Mouse (Mus musculus): ENCODE results near the gene Iqgap2. TPM values are rescaled to one million over a fixed set of nuclear protein-coding genes. Genes with fewer than 3 reads are reported as not detected.

Iqgap2 gene
- polyA plus RNA-seq, 1 experiment from 2014 or later: 3.9 TPM

- no peaks in the 10 kb centered on the region for H3K27me3 ChIP-seq (ENCODE audit: control insufficient read depth, insufficient read depth, low read length)
- ATAC-seq (ENCODE audit: insufficient number of reproducible peaks, insufficient read depth, low FRiP score, low read depth): no peak
- no peak overlapping the region for H3K4me3 ChIP-seq (ENCODE audit: control insufficient read depth in 1 of 2, insufficient read depth in 1 of 2, low read depth in 1 of 2, low read length in 2 of 2)
- H3K9ac ChIP-seq (ENCODE audit: low read length): no peak overlapping the region
- H3K36me3 ChIP-seq (ENCODE audit: control insufficient read depth, insufficient read depth, low read length): no peaks in the 10 kb centered on the region
- H3K4me2 ChIP-seq (ENCODE audit: low read length): no peak overlapping the region
- no peaks in the 10 kb centered on the region for H3K9me3 ChIP-seq (ENCODE audit: control insufficient read depth, low read length)
- H3K4me1 ChIP-seq (ENCODE audit: control insufficient read depth in 2 of 2, insufficient read depth in 2 of 2, low read length in 2 of 2): no peaks in the 10 kb centered on the region
- WGBS: 84% methylated on average over 9 of the region's 9 CpGs
- H3K27ac ChIP-seq (replicated peaks in 1 of 2; ENCODE audit: control insufficient read depth in 1 of 2, insufficient read depth in 1 of 2, low read depth in 2 of 2, low read length in 2 of 2): no peak overlapping the region
Observed at GRCm38 (mm10) chr13:95712570-95713268, 179.0 kb downstream of the Iqgap2 start.

GRCm38 (mm10) chr13:95712054-95712453, 179.7 kb downstream of the Iqgap2 start:
- Histone ChIP-seq H3K4me3 (ENCODE audit: control insufficient read depth in 1 of 2, insufficient read depth in 1 of 2, low read depth in 1 of 2, low read length in 2 of 2) (no peak overlapping the region), H3K4me1 (ENCODE audit: control insufficient read depth in 2 of 2, insufficient read depth in 2 of 2, low read length in 2 of 2) (no peaks in the 10 kb centered on the region), H3K27ac (replicated peaks in 1 of 2; ENCODE audit: control insufficient read depth in 1 of 2, insufficient read depth in 1 of 2, low read depth in 2 of 2, low read length in 2 of 2) (no peak overlapping the region), H3K9me3 (ENCODE audit: control insufficient read depth, low read length) (no peaks in the 10 kb centered on the region), H3K27me3 (ENCODE audit: control insufficient read depth, insufficient read depth, low read length) (no peaks in the 10 kb centered on the region), H3K4me2 (ENCODE audit: low read length) (no peak overlapping the region), H3K36me3 (ENCODE audit: control insufficient read depth, insufficient read depth, low read length) (no peaks in the 10 kb centered on the region), H3K9ac (ENCODE audit: low read length) (no peak overlapping the region)
- ATAC-seq (ENCODE audit: insufficient number of reproducible peaks, insufficient read depth, low FRiP score, low read depth): no peak

GRCm38 (mm10) chr13:95705589-95705988, 186.1 kb downstream of the Iqgap2 start:
- H3K4me1 ChIP-seq (ENCODE audit: control insufficient read depth in 2 of 2, insufficient read depth in 2 of 2, low read length in 2 of 2): peaks cover 0 to 4% of the 10 kb centered on the region in 2 experiments; a peak in 1 of 4 replicates
- H3K27me3 ChIP-seq (ENCODE audit: control insufficient read depth, insufficient read depth, low read length): no peaks in the 10 kb centered on the region
- H3K9ac ChIP-seq (ENCODE audit: low read length): no peak overlapping the region
- no peak for ATAC-seq (ENCODE audit: insufficient number of reproducible peaks, insufficient read depth, low FRiP score, low read depth)
- no peak overlapping the region for H3K27ac ChIP-seq (replicated peaks in 1 of 2; ENCODE audit: control insufficient read depth in 1 of 2, insufficient read depth in 1 of 2, low read depth in 2 of 2, low read length in 2 of 2)
- H3K4me3 ChIP-seq (ENCODE audit: control insufficient read depth in 1 of 2, insufficient read depth in 1 of 2, low read depth in 1 of 2, low read length in 2 of 2): no peak overlapping the region
- no peak overlapping the region for H3K4me2 ChIP-seq (ENCODE audit: low read length)
- H3K9me3 ChIP-seq (ENCODE audit: control insufficient read depth, low read length): no peaks in the 10 kb centered on the region
- H3K36me3 ChIP-seq (ENCODE audit: control insufficient read depth, insufficient read depth, low read length): no peaks in the 10 kb centered on the region
- WGBS: 85% methylated on average over 6 of the region's 6 CpGs

- Histone ChIP-seq H3K36me3 (ENCODE audit: control insufficient read depth, insufficient read depth, low read length) (no peaks in the 10 kb centered on the region), H3K4me1 (ENCODE audit: control insufficient read depth in 2 of 2, insufficient read depth in 2 of 2, low read length in 2 of 2) (peaks cover 0 to 6% of the 10 kb centered on the region in 2 experiments; a peak in 1 of 4 replicates), H3K27me3 (ENCODE audit: control insufficient read depth, insufficient read depth, low read length) (no peaks in the 10 kb centered on the region), H3K9ac (ENCODE audit: low read length) (no peak overlapping the region), H3K9me3 (ENCODE audit: control insufficient read depth, low read length) (no peaks in the 10 kb centered on the region), H3K4me2 (ENCODE audit: low read length) (no peak overlapping the region), H3K4me3 (ENCODE audit: control insufficient read depth in 1 of 2, insufficient read depth in 1 of 2, low read depth in 1 of 2, low read length in 2 of 2) (no peak overlapping the region), H3K27ac (replicated peaks in 1 of 2; ENCODE audit: control insufficient read depth in 1 of 2, insufficient read depth in 1 of 2, low read depth in 2 of 2, low read length in 2 of 2) (no peak overlapping the region)
- 68% methylated on average over 5 of the region's 5 CpGs for WGBS
- no peak for ATAC-seq (ENCODE audit: insufficient number of reproducible peaks, insufficient read depth, low FRiP score, low read depth)
Observed at GRCm38 (mm10) chr13:95703376-95703775, 188.3 kb downstream of the Iqgap2 start.

- no peak overlapping the region for H3K9ac ChIP-seq (ENCODE audit: low read length)
- WGBS: 61% methylated on average over 6 of the region's 6 CpGs
- H3K4me3 ChIP-seq (ENCODE audit: control insufficient read depth in 1 of 2, insufficient read depth in 1 of 2, low read depth in 1 of 2, low read length in 2 of 2): no peak overlapping the region
- no peaks in the 10 kb centered on the region for H3K9me3 ChIP-seq (ENCODE audit: control insufficient read depth, low read length)
- no peaks in the 10 kb centered on the region for H3K36me3 ChIP-seq (ENCODE audit: control insufficient read depth, insufficient read depth, low read length)
- no peak overlapping the region for H3K4me2 ChIP-seq (ENCODE audit: low read length)
- no peak for ATAC-seq (ENCODE audit: insufficient number of reproducible peaks, insufficient read depth, low FRiP score, low read depth)
- H3K27ac ChIP-seq (replicated peaks in 1 of 2; ENCODE audit: control insufficient read depth in 1 of 2, insufficient read depth in 1 of 2, low read depth in 2 of 2, low read length in 2 of 2): no peak overlapping the region
- peaks cover 2% of the 10 kb centered on the region in 2 experiments; a peak in 2 of 4 replicates for H3K4me1 ChIP-seq (ENCODE audit: control insufficient read depth in 2 of 2, insufficient read depth in 2 of 2, low read length in 2 of 2)
- no peaks in the 10 kb centered on the region for H3K27me3 ChIP-seq (ENCODE audit: control insufficient read depth, insufficient read depth, low read length)
Observed at GRCm38 (mm10) chr13:95697874-95698273, 193.8 kb downstream of the Iqgap2 start.

- H3K27ac ChIP-seq (replicated peaks in 1 of 2; ENCODE audit: control insufficient read depth in 1 of 2, insufficient read depth in 1 of 2, low read depth in 2 of 2, low read length in 2 of 2): no peak within 1 kb of the TSS
- no peak for ATAC-seq (ENCODE audit: insufficient number of reproducible peaks, insufficient read depth, low FRiP score, low read depth)
Observed at GRCm38 (mm10) chr13:95696654-95697163, 195.0 kb downstream of the Iqgap2 start, which contains the start of gene F2rl2. F2rl2 (plus strand) TSS chr13:95696853.

GRCm38 (mm10) chr13:95696120-95696653, 195.5 kb downstream of the Iqgap2 start:
- WGBS: 94% methylated on average over 9 of the region's 9 CpGs
- no peak overlapping the region for H3K27ac ChIP-seq (replicated peaks in 1 of 2; ENCODE audit: control insufficient read depth in 1 of 2, insufficient read depth in 1 of 2, low read depth in 2 of 2, low read length in 2 of 2)
- H3K4me2 ChIP-seq (ENCODE audit: low read length): no peak overlapping the region
- no peak for ATAC-seq (ENCODE audit: insufficient number of reproducible peaks, insufficient read depth, low FRiP score, low read depth)
- H3K27me3 ChIP-seq (ENCODE audit: control insufficient read depth, insufficient read depth, low read length): no peaks in the 10 kb centered on the region
- H3K36me3 ChIP-seq (ENCODE audit: control insufficient read depth, insufficient read depth, low read length): no peaks in the 10 kb centered on the region
- H3K9ac ChIP-seq (ENCODE audit: low read length): no peak overlapping the region
- H3K9me3 ChIP-seq (ENCODE audit: control insufficient read depth, low read length): no peaks in the 10 kb centered on the region
- no peak overlapping the region for H3K4me3 ChIP-seq (ENCODE audit: control insufficient read depth in 1 of 2, insufficient read depth in 1 of 2, low read depth in 1 of 2, low read length in 2 of 2)
- H3K4me1 ChIP-seq (ENCODE audit: control insufficient read depth in 2 of 2, insufficient read depth in 2 of 2, low read length in 2 of 2): peaks cover 2 to 4% of the 10 kb centered on the region in 2 experiments; a peak in 2 of 4 replicates

More at GRCm38 (mm10) chr13:95696654-95697163, 195.0 kb downstream of the Iqgap2 start, which contains the start of gene F2rl2:
- H3K4me2 ChIP-seq (ENCODE audit: low read length): no peak within 1 kb of the TSS
- no peaks in the 10 kb centered on the region for H3K9me3 ChIP-seq (ENCODE audit: control insufficient read depth, low read length)
- no peak within 1 kb of the TSS for H3K9ac ChIP-seq (ENCODE audit: low read length)
- no peaks in the 10 kb centered on the region for H3K36me3 ChIP-seq (ENCODE audit: control insufficient read depth, insufficient read depth, low read length)
- H3K4me3 ChIP-seq (ENCODE audit: control insufficient read depth in 1 of 2, insufficient read depth in 1 of 2, low read depth in 1 of 2, low read length in 2 of 2): no peak within 1 kb of the TSS
- WGBS: 43% methylated on average over 4 of the region's 4 CpGs
- no peaks in the 10 kb centered on the region for H3K27me3 ChIP-seq (ENCODE audit: control insufficient read depth, insufficient read depth, low read length)
- H3K4me1 ChIP-seq (ENCODE audit: control insufficient read depth in 2 of 2, insufficient read depth in 2 of 2, low read length in 2 of 2): peaks cover 2 to 4% of the 10 kb centered on the region in 2 experiments; a peak in 2 of 4 replicates
